Mouse (Mus musculus): ENCODE data around the gene Kbtbd3. TPM values are rescaled to one million over a fixed set of nuclear protein-coding genes. Genes with fewer than 3 reads are reported as not detected.

The Kbtbd3 gene
- 10 to 100 TPM in 3 of 4 experiments, 1 to 10 TPM in 1; 9.6 to 12.4 (median 11.1) TPM for total RNA-seq (2022)

- peak; percentile 99 for DNase-seq (ENCODE audit: low spot score in 2 of 2)
Observed at GRCm38 (mm10) chr9:4309351-4310085, at the start of gene Kbtbd3, which contains the start of gene Aasdhppt. Gene Kbtbd3, plus strand, starts transcription at chr9:4309833. Gene Aasdhppt, minus strand, starts transcription at chr9:4309471.

GRCm38 (mm10) chr9:4259841-4260745 lies 49.5 kb upstream of the Kbtbd3 start:
- DNase-seq (ENCODE audit: low spot score in 2 of 2), result no peak

GRCm38 (mm10) chr9:4260746-4261090 lies 48.9 kb upstream of the Kbtbd3 start:
- DNase-seq (ENCODE audit: low spot score in 2 of 2), result no peak

GRCm38 (mm10) chr9:4266881-4267280 lies 42.8 kb upstream of the Kbtbd3 start:
- DNase-seq (ENCODE audit: low spot score in 2 of 2), result no peak

GRCm38 (mm10) chr9:4283850-4284249 lies 25.8 kb upstream of the Kbtbd3 start:
- DNase-seq (ENCODE audit: low spot score in 2 of 2), result no peak

- no peak for DNase-seq (ENCODE audit: low spot score in 2 of 2)
Observed at GRCm38 (mm10) chr9:4300466-4300865, 9.2 kb upstream of the Kbtbd3 start.

GRCm38 (mm10) chr9:4304867-4305266 lies 4.8 kb upstream of the Kbtbd3 start:
- no peak for DNase-seq (ENCODE audit: low spot score in 2 of 2)

- no peak for DNase-seq (ENCODE audit: low spot score in 2 of 2)
Observed at GRCm38 (mm10) chr9:4308628-4309350, 844 bp upstream of the Kbtbd3 start.

- DNase-seq (ENCODE audit: low spot score in 2 of 2), result no peak
Observed at GRCm38 (mm10) chr9:4310706-4311105, 1.1 kb downstream of the Kbtbd3 start.

- no peak for DNase-seq (ENCODE audit: low spot score in 2 of 2)
Observed at GRCm38 (mm10) chr9:4311162-4311561, 1.5 kb downstream of the Kbtbd3 start.

GRCm38 (mm10) chr9:4313946-4314345 lies 4.3 kb downstream of the Kbtbd3 start:
- no peak for DNase-seq (ENCODE audit: low spot score in 2 of 2)

GRCm38 (mm10) chr9:4315746-4316145 lies 6.1 kb downstream of the Kbtbd3 start:
- DNase-seq (ENCODE audit: low spot score in 2 of 2), result no peak

- no peak for DNase-seq (ENCODE audit: low spot score in 2 of 2)
Observed at GRCm38 (mm10) chr9:4318939-4319721, 9.5 kb downstream of the Kbtbd3 start.

- no peak for DNase-seq (ENCODE audit: low spot score in 2 of 2)
Observed at GRCm38 (mm10) chr9:4353163-4353562, 43.5 kb downstream of the Kbtbd3 start.

- peak; percentile 99 to 100 for DNase-seq (ENCODE audit: low spot score in 2 of 2)
Observed at GRCm38 (mm10) chr9:4375828-4376639, 66.4 kb downstream of the Kbtbd3 start, which contains the start of gene Msantd4. Gene Msantd4, plus strand, starts transcription at chr9:4376562.

- DNase-seq (ENCODE audit: low spot score in 2 of 2), result no peak
Observed at GRCm38 (mm10) chr9:4376640-4377120, 67.0 kb downstream of the Kbtbd3 start.
